Mouse (Mus musculus) hindbrain, embryonic 12.5 days (tissue): ENCODE data around the gene Rpp14. TPM values are rescaled to one million over a fixed set of nuclear protein-coding genes. Genes with fewer than 3 reads are reported as not detected.
"Not testable (repeated sequence)": the region's sequence is repeated elsewhere in the genome, so short reads cannot be mapped to it uniquely, and the experiment has no call there.

Experiments
- ATAC-seq: fragments of 200-750 bp; cut with Nextera tagmentation; 2 replicates; pipeline ENCODE4 v1.8.0; 2017; ENCODE audit warnings: moderate TSS enrichment; ENCODE audit not compliant: low FRiP score
- H3K27ac ChIP-seq: fragments of 300-500 bp; sonication (generic); 2 replicates; pipeline ENCODE4 v1.5.1; 2016; ENCODE audit warnings: mild to moderate bottlenecking
- H3K27me3 ChIP-seq: fragments of 300-500 bp; sonication (generic); 2 replicates; pipeline ENCODE4 v1.6.1; 2016; ENCODE audit warnings: mild to moderate bottlenecking
- H3K36me3 ChIP-seq: fragments of 300-500 bp; sonication (generic); 2 replicates; pipeline ENCODE4 v1.6.1; 2016; ENCODE audit warnings: mild to moderate bottlenecking
- H3K4me1 ChIP-seq: fragments of 300-500 bp; sonication (generic); 2 replicates; pipeline ENCODE4 v1.6.1; 2016
- H3K4me2 ChIP-seq: fragments of 300-500 bp; sonication (generic); replicated peaks from 2 replicates; pipeline ENCODE4 v1.6.1; 2016; ENCODE audit warnings: mild to moderate bottlenecking
- H3K4me3 ChIP-seq: fragments of 300-500 bp; sonication (generic); 2 replicates; pipeline ENCODE4 v1.5.1; 2016; ENCODE audit warnings: mild to moderate bottlenecking
- H3K9ac ChIP-seq: fragments of 300-500 bp; sonication (generic); 2 replicates; pipeline ENCODE4 v1.6.1; 2016; ENCODE audit warnings: mild to moderate bottlenecking, moderate library complexity
- H3K9me3 ChIP-seq: fragments of 300-500 bp; sonication (generic); replicated peaks from 2 replicates; pipeline ENCODE4 v1.6.1; 2016; ENCODE audit warnings: mild to moderate bottlenecking
- WGBS: fragments of 180-500 bp; shearing (Covaris S2); methylation state at CpG from one replicate; pipeline ENCODE4 v1.1.7; 2016; 5-methylcytosine and 5-hydroxymethylcytosine counted together
- polyA plus RNA-seq: library from polyadenylated mRNA; unstranded; fragments of >200 nt; fragmentation: Nextera tagmentation; extraction: Ambion mirVana; gene quantifications from 2 replicates; pipeline ENCODE4 v1.2.1, GENCODE M21; 2016

Rpp14 gene
- polyA plus RNA-seq, 1 experiment from 2014 or later, result 45.4 TPM

DNA sequence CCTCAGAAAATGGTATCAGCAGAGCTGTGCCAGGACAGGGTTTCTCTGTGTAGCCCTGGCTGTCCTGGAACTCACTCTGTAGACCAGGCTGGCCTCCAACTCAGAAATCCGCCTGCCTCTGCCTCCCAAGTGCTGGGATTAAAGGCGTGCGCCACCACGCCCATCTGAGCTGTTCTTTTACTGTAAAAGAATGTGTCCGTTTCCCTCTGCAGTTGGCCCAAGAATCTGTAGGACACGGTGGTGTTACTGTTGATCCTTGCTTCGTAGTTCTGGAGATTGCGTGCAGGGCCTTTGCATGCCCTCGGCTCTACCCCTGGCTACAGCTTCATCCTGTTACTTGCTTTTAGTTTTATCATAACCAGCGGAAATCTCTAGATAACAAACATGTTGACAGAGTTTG, 43.4 kb downstream of the Rpp14 start:
- H3K36me3 ChIP-seq, result peaks cover 19% of the 10 kb centered on the region
- H3K27ac ChIP-seq, H3K9me3 ChIP-seq, H3K4me2 ChIP-seq, H3K27me3 ChIP-seq, H3K4me3 ChIP-seq, H3K9ac ChIP-seq, H3K4me1 ChIP-seq, ATAC-seq: not testable (repeated sequence)
- WGBS, result 95% methylated on average over 10 of the region's 10 CpGs

DNA sequence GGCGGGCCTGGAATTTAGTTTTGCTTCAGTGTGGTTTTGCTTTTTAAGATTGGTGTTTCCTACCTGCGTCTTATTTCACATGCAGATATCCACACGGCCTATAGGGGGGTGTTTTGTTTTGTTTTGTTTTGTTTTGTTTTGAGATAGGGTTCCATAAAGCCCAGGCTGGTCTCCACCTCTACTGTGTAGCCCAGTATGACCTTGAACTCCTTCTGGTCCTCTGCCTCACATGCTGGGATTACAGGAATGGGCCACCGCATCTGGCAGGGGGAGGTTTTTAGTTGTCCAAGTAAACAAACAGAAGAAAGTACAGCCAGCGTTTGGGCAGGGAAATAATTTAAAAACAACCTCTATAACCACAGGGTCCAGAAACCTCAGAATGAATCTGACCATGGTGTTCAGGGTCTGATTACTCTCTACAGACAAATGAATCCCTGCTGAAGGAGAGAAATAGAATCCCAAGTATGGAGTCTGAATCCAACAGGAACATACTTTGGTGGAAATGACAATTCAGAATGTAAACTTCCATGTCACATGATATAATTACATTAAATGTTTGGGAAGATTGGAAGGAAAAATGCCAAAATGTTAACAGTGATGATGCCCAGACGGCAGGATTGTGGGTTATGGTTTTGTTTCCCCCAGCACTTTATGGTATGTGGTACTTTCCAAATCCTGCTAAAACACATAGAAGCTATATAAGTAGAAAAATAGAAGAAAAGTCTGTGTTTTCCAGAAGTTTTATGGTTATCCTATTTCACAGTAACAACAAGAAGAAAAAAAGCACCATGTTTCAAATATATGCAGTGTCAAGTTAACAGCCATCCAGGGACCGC, 44.1 kb downstream of the Rpp14 start:
- Histone ChIP-seq H3K4me3 (no peak overlapping the region), H3K36me3 (peaks cover 19% of the 10 kb centered on the region), H3K27me3 (no peaks in the 10 kb centered on the region), H3K4me1 (no peaks in the 10 kb centered on the region), H3K4me2 (no peak overlapping the region), H3K9ac (no peak overlapping the region), H3K9me3 (no peaks in the 10 kb centered on the region), H3K27ac (no peak overlapping the region)
- ATAC-seq, result no peak
- WGBS, result 85% methylated on average over 7 of the region's 7 CpGs

DNA sequence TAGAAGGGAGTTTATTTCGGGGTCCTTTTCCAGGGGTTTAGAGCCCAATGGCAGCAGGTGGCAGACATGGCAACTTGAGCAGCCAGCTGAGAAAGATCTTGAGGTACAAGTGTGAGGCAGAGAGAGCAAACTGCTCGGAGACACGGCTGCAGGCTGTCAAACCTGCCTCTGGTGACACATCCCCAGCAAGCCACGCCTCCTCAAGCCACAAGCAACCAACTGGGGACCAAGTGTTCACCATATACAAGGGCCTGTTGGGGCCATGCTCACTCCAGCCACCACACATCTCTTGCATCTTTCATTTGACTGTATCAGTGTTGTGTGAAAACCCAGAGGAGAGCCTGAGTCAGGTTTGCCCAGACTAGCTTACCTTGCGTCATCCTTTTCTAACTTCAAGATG, 47.8 kb downstream of the Rpp14 start:
- 79% methylated on average over 5 of the region's 5 CpGs for WGBS
- peaks cover 21% of the 10 kb centered on the region for H3K36me3 ChIP-seq

DNA sequence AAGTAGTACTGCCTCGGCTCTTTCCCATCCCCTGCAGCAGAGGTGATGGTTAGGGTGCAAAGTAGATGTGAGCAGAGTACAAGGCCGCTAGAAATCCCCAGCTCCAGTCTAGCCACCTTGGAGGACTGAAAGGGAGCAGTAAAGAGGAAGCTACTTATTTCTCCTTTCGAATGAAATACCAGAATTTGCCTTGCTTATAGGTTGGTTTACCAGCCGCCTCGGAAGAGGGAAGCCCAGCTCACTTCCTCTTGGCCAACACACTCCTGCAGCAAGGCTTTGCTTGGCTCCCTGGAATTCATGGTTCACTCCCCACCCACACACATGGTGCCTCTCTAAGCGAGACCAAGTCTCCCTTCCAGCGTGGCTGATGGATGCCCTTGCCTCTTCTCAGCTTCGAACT, 52.6 kb downstream of the Rpp14 start:
- no peak for ATAC-seq
- Histone ChIP-seq H3K27ac (no peak overlapping the region), H3K4me3 (no peak overlapping the region), H3K4me2 (no peak overlapping the region), H3K9me3 (no peaks in the 10 kb centered on the region), H3K9ac (no peak overlapping the region), H3K36me3 (peaks cover 21% of the 10 kb centered on the region; the same call in 1 of the 2 replicates), H3K27me3 (no peaks in the 10 kb centered on the region), H3K4me1 (no peaks in the 10 kb centered on the region)
- WGBS, result 85% methylated on average over 8 of the region's 8 CpGs

More for the DNA sequence above, 47.8 kb downstream of the Rpp14 start:
- H3K4me3 ChIP-seq, result no peak overlapping the region
- no peak overlapping the region for H3K9ac ChIP-seq
- no peaks in the 10 kb centered on the region for H3K27me3 ChIP-seq
- no peaks in the 10 kb centered on the region for H3K4me1 ChIP-seq
- no peak overlapping the region for H3K27ac ChIP-seq
- no peak for ATAC-seq
- H3K9me3 ChIP-seq, result no peaks in the 10 kb centered on the region
- no peak overlapping the region for H3K4me2 ChIP-seq

DNA sequence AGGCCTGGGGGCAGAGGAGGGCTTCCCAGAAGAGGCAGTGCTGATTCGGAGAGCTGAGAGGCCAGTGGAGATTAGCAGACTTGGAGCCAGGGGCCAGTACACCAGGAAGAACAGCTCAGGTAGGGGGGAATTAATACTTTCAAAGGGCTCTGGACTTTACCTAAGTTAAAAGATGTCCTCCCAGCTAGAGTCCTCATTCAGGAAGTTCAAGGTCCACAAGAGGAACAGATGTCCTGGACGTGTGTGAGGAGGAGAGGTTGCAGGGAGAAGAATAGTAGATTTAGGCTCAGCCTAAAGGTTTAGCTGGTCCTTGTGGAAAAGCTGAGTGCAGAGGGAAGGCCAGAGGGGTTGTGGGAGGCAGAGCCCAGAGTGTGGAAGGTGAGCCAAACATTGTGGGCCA, 54.1 kb downstream of the Rpp14 start:
- no peak overlapping the region for H3K4me3 ChIP-seq
- no peaks in the 10 kb centered on the region for H3K27me3 ChIP-seq
- no peak overlapping the region for H3K9ac ChIP-seq
- H3K4me1 ChIP-seq, result no peaks in the 10 kb centered on the region
- H3K4me2 ChIP-seq, result no peak overlapping the region
- no peak for ATAC-seq
- no peak overlapping the region for H3K27ac ChIP-seq
- peaks cover 25% of the 10 kb centered on the region; the same call in 1 of the 2 replicates for H3K36me3 ChIP-seq
- 79% methylated on average over 2 of the region's 2 CpGs for WGBS
- H3K9me3 ChIP-seq, result no peaks in the 10 kb centered on the region

DNA sequence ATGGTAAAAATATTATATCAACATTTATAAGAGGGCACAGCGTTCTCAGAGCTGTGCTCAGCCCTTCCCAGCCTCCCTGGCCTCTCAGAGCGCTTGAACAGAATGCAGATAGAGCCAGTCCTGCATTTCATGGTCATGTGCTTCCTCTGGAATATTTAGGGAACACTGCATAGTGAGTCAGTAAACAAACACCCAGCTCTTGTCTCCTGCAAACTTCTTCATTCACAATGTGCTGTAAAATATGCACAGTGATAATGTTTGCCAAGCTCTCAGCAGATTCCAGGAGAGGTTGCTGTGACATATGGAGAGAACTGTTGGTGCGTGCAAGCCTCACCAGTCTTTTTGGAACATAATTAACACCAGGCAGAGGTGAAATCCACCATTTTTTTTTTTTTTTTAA, 55.0 kb downstream of the Rpp14 start:
- Histone ChIP-seq H3K27ac (no peak overlapping the region), H3K4me3 (no peak overlapping the region), H3K36me3 (peaks cover 25% of the 10 kb centered on the region; the same call in 1 of the 2 replicates), H3K9me3 (no peaks in the 10 kb centered on the region), H3K4me1 (0 out of 2 replicates have a peak, but pooled peaks cover 2% of the 10 kb centered on the region), H3K4me2 (no peak overlapping the region), H3K9ac (no peak overlapping the region), H3K27me3 (no peaks in the 10 kb centered on the region)
- WGBS, result 78% methylated on average over 3 of the region's 3 CpGs
- ATAC-seq, result no peak

DNA sequence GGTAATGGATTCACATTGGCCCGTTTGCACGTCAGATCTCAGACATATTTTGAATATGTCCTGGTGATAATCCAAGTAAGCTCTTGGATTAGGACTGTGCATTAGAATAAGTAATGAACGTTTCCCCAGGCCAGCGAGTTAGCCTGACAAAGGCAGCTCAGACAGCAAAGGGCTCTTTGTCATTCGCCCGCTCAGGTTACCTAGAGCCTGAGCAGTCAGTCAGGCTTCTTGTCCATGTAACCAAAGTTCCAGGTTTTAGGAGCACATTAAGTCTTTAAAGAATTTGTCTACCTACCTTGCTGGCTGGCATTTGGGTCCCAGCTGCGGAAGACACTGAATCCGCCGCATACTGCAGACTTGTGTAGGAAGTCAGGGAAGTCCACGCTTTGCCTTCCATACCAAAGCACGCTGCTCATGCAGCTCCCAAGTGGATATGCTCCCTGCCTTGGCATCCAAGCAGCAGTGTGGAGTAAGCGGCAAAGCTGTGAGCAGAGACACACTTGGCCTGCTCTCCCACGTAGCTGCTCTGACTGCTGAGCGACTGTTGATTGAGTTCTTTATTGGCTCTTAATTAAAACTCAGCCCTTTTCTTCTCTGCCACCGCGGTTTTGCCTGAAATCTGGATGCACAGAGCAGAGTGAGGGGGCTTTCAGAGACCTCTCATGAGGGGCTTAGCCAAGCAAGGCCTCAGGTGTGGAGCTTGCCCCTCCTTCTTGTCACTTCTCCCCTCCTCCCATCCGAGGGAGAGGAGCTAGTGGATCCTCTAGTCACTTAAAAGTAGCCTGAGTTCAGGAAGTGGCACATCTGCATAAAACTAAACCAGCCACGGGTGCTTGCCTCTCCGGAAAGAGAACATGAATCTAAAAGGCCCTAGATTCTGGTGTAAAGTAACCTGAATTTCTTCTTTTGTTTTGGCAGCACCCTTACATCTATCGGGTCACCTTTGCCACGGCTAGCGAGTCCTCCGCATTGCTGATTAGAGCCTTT, 59.9 kb downstream of the Rpp14 start:
- no peak overlapping the region for H3K4me3 ChIP-seq
- WGBS, result 59% methylated on average over 23 of the region's 23 CpGs
- 0 out of 2 replicates have a peak, but pooled peaks cover 3% of the 10 kb centered on the region for H3K4me1 ChIP-seq
- no peaks in the 10 kb centered on the region for H3K27me3 ChIP-seq
- H3K27ac ChIP-seq, result no peak overlapping the region
- peaks cover 43% of the 10 kb centered on the region for H3K36me3 ChIP-seq
- no peaks in the 10 kb centered on the region for H3K9me3 ChIP-seq
- H3K4me2 ChIP-seq, result no peak overlapping the region
- ATAC-seq, result no peak
- no peak overlapping the region for H3K9ac ChIP-seq

DNA sequence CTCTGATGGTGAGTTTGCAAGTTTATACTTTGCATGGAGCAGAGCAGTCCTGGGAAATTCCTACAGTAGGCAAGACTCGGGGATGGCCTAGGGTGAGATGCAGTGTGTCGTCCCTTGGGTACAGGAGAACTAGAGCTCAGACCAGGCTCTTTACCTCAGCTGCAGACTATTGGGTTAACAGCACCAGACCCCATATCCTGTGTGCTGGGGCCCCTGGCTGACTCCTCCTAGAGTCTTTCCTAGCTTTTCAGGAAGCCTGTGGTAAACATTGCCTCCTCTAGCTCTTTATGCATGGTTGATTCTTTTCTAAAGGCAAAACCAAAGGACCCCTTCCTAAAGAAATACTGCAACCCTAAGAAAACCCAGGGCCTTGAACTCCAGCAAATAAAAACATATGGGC, 61.0 kb downstream of the Rpp14 start:
- no peak for ATAC-seq
- no peak overlapping the region for H3K9ac ChIP-seq
- no peak overlapping the region for H3K27ac ChIP-seq
- peaks cover 53% of the 10 kb centered on the region for H3K36me3 ChIP-seq
- no peaks in the 10 kb centered on the region for H3K27me3 ChIP-seq
- H3K4me2 ChIP-seq, result no peak overlapping the region
- H3K4me3 ChIP-seq, result no peak overlapping the region
- H3K9me3 ChIP-seq, result no peaks in the 10 kb centered on the region
- H3K4me1 ChIP-seq, result 0 out of 2 replicates have a peak, but pooled peaks cover 3% of the 10 kb centered on the region
- 65% methylated on average over 2 of the region's 2 CpGs for WGBS

Other genes with a start within 250 kb of the Rpp14 start
- 0.67 TPM in 1 of 2 replicates, not detected in the other for gene Gm45521, start 123.1 kb upstream of the Rpp14 start, polyA plus RNA-seq
- gene Dnase1l3, start 85.8 kb upstream of the Rpp14 start, polyA plus RNA-seq, result 0.08 TPM in 1 of 2 replicates, not detected in the other
- gene Abhd6, start 77.5 kb upstream of the Rpp14 start, polyA plus RNA-seq, result 19.5 and 19.6 TPM in 2 replicates
- 43.0 and 46.7 TPM in 2 replicates for gene Pxk, start 17.8 kb downstream of the Rpp14 start, polyA plus RNA-seq
- gene Pdhb, start 92.7 kb downstream of the Rpp14 start, polyA plus RNA-seq, result 198 and 207 TPM in 2 replicates
- 15.6 and 16.0 TPM in 2 replicates for gene Kctd6, start 133.8 kb downstream of the Rpp14 start, polyA plus RNA-seq
- 0.26 TPM in 1 of 2 replicates, not detected in the other for gene Acox2, start 179.0 kb downstream of the Rpp14 start, polyA plus RNA-seq
- gene Fam107a, start 237.7 kb downstream of the Rpp14 start, polyA plus RNA-seq, result 2.5 and 4.5 TPM in 2 replicates